Mouse (Mus musculus) liver, postnatal 0 days (tissue): Measurements from ENCODE around the gene Ccnyl1.

ENCODE experiments used
- CTCF ChIP-seq: sonication (generic); IDR thresholded peaks from 2 replicates; pipeline ENCODE4 v1.5.1; 2016; ENCODE audit warnings: antibody characterized with exemption, low read depth
- EP300 ChIP-seq: IDR thresholded peaks from 2 replicates; pipeline ENCODE4 v1.6.1; 2016; ENCODE audit warnings: antibody characterized with exemption, low read depth, mild to moderate bottlenecking

DNA sequence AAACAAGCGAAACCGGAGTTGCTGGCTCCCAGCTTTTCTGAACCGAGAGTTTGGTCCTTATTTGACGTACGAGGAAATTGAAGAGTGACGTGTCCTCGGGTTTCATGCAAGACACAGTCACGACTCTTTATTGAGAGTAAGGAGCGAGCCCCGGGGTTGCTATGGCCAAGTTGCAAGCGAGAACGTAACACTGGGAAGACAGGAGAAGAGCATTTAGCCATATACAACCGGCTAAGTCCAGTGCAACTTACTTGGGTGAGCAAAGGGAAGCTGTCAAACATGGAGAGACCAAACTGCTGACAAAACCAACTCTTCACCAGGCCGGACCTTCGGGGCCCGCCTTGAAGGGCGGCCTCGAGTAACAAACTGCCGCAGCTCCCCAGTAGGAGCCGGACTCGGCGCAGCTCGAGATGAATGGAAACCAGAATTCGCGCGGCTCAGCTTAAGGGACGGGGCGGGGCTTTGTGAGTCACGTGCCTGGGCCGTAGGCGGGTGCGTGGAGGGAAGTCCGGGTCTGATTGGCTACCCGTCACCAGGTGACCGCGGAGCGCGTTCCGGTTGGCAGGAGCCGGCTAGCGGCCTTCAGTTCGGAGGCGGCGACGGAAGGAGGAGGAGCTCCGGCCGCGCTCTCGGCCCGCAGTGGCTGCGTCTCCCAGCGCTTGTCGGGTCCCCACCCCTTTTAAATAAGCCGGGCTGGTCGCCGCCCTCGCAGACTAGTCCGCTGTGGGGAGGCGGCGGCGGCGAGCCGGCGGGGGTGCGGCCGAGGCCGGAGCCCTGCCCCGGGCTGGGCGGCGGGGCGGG, at the start of gene Ccnyl1:
- TF ChIP-seq CTCF = no peak
- no peak; the same call in 1 of the 2 replicates for TF ChIP-seq EP300
